Mouse (Mus musculus) lung, postnatal 36 days (tissue): ENCODE data around the gene Olfr1065.
A peak's percentile ranks its signal among the peaks of the same experiment; 100 is the strongest.
"Not testable (repeated sequence)": the region's sequence is repeated elsewhere in the genome, so short reads cannot be mapped to it uniquely, and the experiment has no call there.

Experiments used
- DNase-seq: peaks from one replicate; pipeline ENCODE4 v3.0.0; 2022; ENCODE audit warnings: mixed read lengths

Olfr1065 gene

DNA sequence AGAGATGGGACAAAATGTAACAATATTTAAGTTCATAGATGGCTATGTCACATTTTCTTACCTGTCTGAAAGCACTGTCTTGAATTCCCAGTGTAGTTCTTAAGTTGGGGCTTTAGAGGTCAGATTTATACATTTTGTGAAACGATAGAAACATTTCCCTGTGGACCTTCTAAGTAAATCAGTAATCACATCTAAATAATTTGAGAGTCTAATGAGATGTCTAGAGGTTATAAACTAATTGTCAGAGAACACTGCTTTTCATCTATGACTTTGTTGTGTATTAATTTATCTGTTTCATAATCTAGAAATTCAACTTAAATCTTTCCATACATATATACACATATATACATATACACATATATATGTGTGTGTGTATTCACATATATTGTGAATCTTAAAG lies at the start of gene Olfr1065:
Gene Olfr1065 (minus strand): TSS at position 101 of the 400 bp plus-strand sequence.
- not testable (repeated sequence) for DNase-seq

DNA sequence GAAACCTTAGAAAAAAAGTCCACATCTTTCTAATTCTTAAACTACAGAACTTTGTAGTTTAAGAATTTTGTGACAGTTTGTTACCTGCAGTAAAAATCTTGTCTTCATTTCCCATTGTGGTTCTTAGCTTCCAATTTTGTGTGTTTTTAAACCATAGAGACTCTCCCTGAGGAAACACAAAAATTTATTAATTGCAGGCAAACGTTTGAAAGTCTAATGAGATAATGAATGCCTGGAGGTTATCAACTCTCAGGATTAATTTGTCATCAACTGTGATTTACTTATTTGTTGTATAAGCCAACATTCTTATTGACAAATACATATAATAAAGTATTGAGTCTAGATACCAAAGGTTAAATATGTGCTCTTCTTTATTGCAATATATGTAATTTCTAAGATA lies 36.9 kb upstream of the Olfr1065 start, which contains the start of gene Olfr228:
Gene Olfr228 (minus strand): TSS at position 101 of the 400 bp plus-strand sequence.
- no peak for DNase-seq

- peak; percentile 42 for DNase-seq
These were observed 14.2 kb upstream of the Olfr1065 start for GRCm38 (mm10) chr2:86464442-86465109.

DNA sequence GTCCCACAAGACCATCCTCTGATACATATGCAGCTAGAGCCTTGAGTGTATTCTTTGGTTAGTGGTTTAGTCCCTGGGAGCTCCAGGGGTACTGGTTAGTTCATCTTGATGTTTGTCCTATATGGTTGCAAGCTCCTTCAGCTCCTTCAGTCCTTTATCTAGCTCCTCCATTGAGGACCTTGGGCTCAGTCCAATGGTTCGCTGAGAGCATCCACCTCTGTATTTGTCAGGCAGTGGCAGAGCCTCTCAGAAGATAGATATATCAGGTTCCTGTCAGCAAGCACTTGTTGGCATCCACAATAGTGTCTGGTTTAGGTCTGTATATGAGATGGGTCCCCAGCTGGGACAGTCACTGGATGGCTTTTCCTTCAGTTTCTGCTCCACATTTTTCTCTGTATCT lies 10.0 kb upstream of the Olfr1065 start:
- DNase-seq = no peak

DNA sequence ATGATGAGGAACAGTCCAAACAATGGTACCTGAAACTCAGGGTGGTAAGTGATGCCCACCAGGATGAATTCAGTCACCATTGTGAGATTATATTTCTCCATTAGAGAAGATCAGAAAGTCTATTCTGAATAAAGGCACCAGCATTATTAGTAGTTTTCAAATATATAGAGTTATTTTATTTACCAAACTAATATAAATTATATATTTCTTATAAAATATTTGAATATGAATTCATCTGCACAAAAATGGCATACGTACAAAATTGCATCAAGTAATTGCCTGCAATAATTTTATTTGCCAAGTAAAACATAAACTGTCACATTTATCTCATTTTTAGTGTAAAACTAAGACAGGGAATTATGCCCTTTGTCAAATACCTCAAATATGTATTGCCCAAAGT lies 5.8 kb upstream of the Olfr1065 start, which contains the start of gene Olfr1066:
Gene Olfr1066 (minus strand): TSS at position 101 of the 400 bp plus-strand sequence.
- no peak for DNase-seq

- not testable (repeated sequence) for DNase-seq
These were observed 8.3 kb downstream of the Olfr1065 start for GRCm38 (mm10) chr2:86442101-86442500.

DNA sequence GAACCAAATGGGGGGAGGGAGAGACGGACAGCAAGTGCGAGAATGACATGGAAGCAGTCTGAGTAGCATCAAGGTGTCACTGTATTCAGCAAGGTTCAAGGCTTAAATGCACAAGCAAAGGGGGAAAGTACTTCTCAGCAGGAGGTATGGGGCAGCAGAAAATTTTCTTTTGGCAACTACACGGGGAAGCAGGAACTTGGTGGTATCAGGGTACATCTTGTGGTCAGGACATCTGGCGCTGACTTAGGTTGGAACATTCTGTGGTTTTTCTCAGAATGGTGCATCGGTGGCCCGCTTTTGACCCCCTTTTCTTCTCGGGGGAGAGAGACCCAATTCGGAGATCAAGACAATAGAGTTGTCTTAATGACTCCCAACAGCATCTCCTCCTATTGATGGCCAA lies 21.9 kb downstream of the Olfr1065 start:
- not testable (repeated sequence) for DNase-seq

DNA sequence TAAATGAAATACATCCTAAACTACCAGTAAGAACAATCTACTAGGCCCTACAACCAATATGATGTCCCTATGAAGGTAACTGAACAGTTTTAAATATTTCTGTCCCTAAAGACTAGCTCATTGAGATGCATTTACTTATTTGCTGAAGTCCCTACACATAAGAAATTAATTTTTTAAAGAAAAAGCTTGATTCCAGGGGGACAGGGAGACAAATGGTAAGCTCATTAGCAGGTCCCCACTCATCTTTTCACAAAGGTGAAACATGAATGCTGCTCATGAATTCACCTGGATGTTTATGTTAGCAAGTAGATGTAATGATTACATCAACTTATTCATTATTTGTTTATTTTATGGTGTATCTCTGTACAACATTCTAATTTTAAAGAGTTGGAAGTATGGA lies 23.7 kb downstream of the Olfr1065 start, which contains the start of gene Olfr1062:
Gene Olfr1062 (minus strand): TSS at position 101 of the 400 bp plus-strand sequence.
- not testable (repeated sequence) for DNase-seq

- no peak for DNase-seq
These were observed 36.4 kb downstream of the Olfr1065 start, which contains the start of gene Olfr1061 for GRCm38 (mm10) chr2:86413950-86414349. Gene Olfr1061 (minus strand): TSS chr2:86414050.

DNA sequence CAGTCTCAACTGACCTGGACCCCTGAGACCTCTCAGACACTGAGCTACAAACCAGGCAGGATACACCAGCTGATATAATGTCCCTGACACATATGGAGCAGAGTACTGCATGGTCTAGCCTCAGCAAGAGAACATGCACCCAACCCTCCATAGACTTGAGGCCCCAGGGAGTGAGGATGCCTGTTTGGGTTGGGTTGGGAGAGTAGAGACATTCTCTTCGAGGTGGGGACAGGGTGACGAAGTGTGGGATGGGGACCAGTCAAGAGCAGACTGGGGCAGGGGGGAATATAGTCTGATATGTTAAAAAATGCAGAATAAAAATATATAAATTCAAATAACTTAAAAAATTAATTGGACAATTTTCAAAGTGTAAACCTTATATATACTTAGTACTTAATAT lies 55.3 kb downstream of the Olfr1065 start:
- no peak for DNase-seq
